Mouse (Mus musculus): ENCODE measurements at regions not wholly inside any gene's neighbourhood (a gene's known extent, or its start where the extent isn't known, plus 50 kb on each side); places are given as distances from the start of the nearest gene placed in this dataset.

DNA sequence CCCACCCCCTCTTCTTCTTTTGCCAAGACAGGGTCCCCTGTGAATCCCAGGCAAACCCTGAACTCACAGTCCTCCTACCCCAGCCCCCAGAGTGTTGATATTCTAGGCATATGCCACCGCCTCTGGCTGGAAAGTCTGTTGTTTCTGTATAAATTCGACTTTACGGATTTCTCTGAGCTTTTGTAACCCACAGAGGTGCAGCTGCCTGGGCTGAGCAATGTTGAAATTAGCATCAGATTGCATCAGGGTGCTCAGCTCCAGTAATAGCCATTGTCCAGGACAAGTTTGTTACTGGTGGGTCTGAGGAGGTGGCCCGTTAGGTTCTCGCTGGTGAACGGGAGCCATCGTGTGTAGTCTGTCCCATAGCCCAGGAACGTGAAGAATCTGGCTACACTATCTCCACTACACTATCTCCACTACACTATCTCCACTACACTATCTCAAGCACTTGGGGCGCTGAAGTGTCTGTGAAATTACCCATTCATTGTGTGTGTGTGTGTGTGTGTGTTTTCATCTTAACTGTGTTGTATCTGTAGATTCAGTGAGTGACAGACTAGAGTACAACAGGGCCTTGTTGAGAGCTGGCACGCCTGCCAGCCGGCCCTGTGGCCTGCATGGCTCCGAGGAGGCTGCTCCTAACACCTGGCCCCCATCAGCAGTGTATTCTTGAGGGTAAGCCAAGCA, 92.4 kb upstream of the Hnrnpk start:
- DNase-seq (ENCODE audit: low read depth in 2 of 2, low spot score in 2 of 2), result no peak

DNA sequence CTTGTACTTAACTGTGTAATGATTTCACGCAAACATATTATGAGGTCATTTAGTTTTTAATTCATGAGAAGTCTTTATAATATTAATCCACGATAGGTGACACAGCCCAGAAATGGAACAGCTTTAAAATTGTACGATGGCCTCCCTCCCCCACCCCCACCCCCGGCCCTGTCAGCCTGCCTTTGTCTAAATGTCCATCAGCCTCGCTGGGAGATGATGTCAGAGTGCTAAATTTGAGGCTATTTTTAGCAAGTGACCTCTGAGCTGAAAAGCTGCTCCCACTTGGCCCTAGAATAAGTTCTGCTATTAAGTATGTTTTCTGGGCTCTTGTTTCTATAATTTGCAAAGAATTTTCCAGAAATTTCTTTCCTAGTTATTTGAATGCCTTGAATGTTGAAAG, 91.6 kb upstream of the Hnrnpk start:
- DNase-seq (ENCODE audit: low read depth in 2 of 2, low spot score in 2 of 2), result no peak

DNA sequence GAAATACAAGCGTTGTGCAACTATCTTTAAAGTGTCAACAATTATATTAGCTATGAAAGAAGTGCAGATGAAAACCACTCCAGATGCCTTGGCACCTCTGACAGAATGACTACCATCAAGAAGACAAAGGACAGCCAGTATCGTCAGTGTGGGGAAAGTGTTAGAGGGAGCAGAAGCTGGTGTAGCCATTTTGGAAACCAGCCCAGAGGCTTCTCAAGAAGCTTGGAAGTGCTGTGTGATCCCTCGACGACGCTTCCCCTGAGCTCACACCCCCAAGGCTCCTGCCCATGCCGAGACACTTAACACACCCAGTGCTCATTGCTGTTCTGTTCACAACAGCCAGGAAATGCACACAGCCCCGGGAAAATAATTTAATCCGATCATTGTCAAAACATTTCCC, 87.7 kb upstream of the Hnrnpk start:
- DNase-seq (ENCODE audit: low read depth in 2 of 2, low spot score in 2 of 2), result no peak

DNA sequence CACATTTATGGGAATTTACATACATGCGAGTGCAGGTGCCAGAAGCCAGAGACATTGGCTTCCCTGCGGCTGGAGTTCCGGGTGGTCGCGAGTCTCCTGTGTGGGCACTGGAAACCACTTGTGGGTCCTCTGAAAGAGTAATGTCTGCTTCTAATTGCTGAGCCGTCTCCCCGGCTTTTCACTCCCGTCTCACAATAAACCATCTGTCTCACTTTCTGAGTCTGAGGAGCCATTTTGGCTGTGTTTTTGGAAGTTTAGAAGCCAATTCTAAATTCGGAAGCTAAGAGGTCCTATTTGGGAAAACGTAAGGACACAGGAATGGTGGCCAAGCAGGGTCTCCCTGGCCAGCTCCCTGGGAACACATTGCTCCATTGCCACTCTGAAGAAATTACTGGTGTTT, 81.9 kb upstream of the Hnrnpk start:
- no peak for DNase-seq (ENCODE audit: low read depth in 2 of 2, low spot score in 2 of 2)

DNA sequence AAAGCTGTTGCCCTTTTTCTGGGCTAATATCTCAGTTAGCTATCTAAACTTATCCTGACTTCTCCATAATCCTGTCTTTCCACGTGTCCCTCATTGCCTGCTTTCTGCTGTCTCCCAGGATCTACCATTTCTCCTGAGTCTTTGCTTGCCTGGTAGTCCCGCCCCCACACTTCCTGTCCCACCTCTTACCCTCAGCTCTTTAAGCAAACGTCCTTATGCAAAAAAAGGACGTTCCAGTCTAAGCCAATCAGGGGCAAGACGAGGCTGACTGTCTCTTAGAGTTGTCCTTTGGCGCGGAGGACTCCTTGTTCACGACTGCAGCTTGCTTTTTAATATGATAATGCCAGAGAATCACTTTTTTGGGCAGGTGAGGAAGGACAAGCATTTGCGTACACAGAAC, 79.6 kb upstream of the Hnrnpk start:
- no peak for DNase-seq (ENCODE audit: low read depth in 2 of 2, low spot score in 2 of 2)

DNA sequence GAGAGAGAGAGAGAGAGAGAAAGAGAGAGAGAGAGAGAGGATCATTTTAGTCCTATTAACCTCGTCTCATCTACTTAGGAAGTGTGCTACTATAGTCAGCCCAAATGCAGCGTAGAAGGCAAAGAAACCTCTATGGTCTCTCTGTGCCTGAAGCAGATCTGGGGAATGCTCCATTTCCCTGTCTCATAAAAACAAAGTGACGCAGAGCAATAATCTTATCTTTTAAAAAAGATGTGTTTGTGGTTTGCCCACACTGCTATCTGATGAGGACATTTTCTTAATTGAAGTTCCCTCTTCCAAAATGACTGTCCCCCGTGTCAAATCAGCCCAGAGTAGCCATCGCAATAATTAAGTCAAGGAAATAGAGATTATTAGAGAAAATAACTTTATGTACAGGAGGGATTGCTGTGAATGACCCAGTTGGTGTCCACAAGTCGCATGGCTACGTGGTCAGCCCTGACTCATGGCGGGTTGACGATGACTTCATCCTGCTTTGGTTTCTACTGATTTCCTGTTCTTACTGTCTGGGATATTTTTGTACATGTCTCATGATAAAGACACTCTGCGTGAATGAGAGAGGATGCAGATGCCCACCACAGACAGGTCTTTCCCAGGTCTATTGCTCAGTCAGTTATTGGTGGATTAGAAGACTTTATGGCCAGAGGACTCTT, 77.9 kb upstream of the Hnrnpk start:
- no peak for DNase-seq (ENCODE audit: low read depth in 2 of 2, low spot score in 2 of 2)

DNA sequence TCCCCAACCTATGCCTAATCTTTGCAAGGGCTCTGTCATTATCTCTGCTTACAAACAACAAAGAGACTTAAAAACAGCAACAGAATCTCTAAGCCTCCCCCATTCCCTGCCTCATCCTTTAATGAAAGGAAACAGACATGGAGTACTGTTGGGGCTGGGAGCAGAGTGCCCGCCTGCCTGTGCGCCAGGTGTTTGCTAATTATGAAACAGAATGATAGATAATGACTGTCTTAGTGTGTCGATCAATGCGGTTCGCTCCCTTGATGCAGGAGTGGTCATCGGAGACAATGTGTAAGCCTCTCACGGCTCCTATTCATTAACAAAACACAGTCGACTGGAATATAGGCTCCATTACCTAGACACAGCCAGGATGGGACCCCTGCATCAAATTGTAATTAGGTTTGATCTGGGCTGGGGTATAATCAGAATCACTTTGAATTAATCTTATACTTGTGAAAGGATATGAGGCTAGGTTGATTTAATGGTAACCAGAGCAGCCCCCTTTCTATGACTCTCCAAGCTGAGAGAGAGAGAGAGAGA, 77.3 kb upstream of the Hnrnpk start:
- no peak for DNase-seq (ENCODE audit: low read depth in 2 of 2, low spot score in 2 of 2)

DNA sequence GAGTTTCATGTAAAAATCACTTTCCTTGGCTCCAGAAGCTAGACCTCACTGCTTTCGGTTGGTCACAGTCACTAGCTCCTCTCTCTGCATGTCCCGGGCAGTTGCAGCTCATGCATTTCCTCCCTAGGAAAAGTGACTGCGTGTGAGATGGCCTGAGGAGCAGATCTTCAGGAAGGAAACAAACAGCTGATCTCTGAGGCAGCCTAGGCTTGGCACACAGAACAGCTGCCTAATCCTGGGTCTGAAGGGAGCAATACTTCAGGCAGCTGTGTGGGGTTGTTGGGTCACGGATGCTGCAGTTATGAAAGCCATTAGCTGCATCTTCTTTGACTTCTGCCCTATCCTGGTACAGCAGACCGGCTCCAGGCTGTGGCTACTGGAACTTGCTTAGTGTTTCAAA, 75.3 kb upstream of the Hnrnpk start:
- no peak for DNase-seq (ENCODE audit: low read depth in 2 of 2, low spot score in 2 of 2)

DNA sequence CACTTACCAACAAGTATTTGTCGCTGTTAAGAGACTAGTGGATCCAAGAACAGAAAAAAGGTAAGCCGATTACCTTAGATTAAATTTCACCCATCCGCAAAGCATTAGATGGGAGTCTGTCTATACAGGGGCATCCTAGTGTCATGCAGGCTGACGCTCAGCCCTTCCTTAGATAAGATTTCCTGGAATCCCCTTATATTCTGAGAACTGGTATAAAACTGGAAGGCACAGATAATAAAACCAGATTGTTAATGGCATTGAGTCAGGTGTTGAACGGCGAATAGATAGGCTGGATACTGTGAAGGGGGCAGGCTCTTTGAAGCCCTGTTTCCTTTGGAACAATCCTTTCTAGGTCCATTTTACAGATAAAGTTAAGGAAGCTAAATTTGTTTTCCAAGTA, 74.1 kb upstream of the Hnrnpk start:
- DNase-seq (ENCODE audit: low read depth in 2 of 2, low spot score in 2 of 2), result no peak

DNA sequence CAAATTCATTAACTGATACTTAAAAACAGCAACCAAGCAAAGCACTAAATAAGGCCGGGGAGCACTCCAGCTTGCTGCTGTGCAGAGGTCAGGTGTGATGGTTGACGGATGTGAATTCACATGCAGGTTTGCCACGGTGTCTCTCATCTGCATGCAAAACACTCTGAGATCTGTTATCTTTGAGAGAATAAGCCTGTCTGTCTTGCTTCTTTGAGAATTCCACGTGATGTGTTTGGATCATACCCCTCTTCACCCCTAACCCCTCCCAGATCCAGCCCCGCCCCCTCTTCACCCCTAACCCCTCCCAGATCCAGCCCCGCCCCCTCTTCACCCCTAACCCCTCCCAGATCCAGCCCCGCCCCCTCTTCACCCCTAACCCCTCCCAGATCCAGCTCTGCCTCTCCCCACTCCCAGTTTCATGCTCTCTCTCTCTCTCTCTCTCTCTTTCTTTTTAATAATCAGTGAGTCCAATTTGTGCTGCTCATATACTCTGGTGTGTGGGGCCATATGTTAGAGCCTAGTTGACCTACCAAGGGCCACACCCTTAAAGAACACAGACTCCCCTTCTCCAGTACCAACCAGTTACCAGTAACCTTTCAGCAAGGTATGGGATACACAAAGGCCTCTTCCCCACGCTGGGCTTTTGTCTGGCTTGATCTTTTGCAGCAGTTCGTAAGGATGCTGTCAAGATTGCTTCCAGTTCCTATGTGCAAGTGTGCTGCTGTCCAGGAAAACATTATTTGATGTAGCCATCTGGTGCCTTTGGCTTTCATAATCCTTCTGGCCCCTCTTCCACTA, 73.1 kb upstream of the Hnrnpk start:
- no peak for DNase-seq (ENCODE audit: low read depth in 2 of 2, low spot score in 2 of 2)

DNA sequence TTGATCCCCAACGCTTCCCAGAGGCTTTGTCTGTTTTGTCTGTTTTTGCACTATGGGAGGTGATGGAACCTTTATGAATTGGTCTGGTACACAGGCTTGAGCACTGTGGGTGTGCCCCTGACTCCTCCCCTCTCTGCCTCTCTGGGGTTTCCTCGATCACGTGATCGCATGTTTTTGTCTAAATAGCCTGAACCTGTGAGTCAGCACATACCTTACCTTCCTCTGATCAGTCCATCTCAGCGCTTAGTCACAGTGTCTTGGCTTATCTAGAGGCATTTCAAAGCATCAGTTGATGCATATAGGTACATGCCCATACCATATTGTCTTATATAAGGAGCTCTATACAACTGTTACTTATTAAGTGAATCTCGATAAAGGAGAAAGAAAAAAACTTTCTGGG, 72.4 kb upstream of the Hnrnpk start:
- DNase-seq (ENCODE audit: low read depth in 2 of 2, low spot score in 2 of 2), result no peak

DNA sequence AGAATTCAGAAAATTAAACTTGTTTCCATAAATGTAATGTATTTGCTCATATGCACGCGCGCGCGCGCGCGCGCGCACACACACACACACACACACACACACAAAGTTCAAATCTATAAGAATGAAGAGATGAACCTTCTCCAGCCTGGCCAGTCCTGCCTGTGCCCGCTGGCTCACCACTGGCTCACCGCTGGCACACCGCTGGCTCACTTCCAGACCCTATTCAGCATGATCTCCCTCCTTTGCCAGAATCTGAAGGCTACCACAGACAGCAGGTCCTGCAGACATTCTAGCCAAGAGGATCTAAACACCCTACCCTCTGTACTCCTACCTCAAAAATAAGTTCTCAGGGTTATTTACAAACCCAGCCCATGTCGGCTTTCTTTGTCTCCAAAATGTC, 69.3 kb upstream of the Hnrnpk start:
- no peak for DNase-seq (ENCODE audit: low read depth in 2 of 2, low spot score in 2 of 2)

DNA sequence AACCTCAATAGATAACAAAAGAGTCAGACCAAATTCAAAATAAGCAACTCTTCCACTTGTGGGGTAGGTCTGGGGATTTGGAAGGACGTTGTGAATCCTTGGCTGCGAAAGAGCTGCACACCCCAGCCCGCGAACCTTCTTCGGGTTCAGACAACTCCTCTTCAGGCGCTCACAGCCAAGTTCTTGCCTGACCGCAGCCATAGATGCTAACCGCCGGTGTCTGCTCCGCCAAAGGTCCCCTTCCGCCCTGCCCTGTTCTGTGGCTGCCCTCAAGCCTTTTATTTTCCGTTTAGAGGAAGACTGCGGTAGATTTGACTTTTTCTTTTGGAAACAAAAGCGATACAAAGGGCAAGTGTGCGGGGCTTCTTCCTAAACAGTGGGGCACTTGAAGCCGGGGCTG, 68.6 kb upstream of the Hnrnpk start:
- DNase-seq (ENCODE audit: low read depth in 2 of 2, low spot score in 2 of 2), result peak; percentile 12 to 19

DNA sequence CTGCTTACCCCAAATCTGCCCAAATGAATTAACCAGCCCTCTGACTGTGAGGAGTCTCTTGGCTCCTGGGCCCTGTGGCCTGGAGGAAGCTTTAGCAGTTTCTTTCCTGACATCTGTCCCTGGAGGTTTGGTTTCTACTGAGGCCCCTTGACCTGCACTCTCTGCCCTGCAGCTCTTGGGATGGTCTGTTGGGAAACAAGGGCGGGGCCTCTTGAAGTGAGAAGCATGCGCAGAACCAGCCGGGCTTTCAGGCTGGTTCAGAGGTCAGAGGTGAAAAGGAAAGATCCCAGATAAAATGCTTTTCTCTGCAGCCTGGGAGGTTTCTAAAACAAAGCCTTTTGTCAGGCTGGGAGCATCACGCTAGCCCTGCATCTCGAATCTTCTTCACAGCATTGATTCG, 66.6 kb upstream of the Hnrnpk start:
- DNase-seq (ENCODE audit: low read depth in 2 of 2, low spot score in 2 of 2), result no peak

DNA sequence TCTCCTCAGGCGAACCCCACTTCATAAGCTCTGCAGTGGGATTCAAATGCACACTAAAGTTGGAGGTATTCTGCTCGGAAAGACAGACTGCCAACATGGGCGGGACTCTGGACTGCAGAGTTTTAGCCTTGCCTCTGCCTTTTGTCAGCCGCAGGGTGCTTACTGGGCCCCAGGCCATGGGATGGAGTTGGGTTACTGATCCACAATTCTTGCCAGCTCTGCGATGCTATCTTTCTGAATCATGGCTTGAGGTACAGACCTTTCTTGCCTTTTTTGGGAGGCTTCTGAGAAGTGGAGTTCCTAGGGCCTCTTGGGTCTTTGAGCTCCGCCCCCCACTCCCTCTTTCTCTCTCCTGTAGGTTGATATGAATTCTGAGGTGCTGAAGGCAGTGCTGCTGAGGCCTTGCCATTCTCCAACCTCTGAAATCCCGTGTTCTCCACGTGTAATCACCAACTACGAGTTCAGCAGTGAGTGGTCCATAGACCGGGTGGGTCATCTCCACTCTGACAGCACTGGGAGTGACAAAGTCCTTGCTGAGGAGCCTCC, 64.0 kb upstream of the Hnrnpk start:
- no peak for DNase-seq (ENCODE audit: low read depth in 2 of 2, low spot score in 2 of 2)

DNA sequence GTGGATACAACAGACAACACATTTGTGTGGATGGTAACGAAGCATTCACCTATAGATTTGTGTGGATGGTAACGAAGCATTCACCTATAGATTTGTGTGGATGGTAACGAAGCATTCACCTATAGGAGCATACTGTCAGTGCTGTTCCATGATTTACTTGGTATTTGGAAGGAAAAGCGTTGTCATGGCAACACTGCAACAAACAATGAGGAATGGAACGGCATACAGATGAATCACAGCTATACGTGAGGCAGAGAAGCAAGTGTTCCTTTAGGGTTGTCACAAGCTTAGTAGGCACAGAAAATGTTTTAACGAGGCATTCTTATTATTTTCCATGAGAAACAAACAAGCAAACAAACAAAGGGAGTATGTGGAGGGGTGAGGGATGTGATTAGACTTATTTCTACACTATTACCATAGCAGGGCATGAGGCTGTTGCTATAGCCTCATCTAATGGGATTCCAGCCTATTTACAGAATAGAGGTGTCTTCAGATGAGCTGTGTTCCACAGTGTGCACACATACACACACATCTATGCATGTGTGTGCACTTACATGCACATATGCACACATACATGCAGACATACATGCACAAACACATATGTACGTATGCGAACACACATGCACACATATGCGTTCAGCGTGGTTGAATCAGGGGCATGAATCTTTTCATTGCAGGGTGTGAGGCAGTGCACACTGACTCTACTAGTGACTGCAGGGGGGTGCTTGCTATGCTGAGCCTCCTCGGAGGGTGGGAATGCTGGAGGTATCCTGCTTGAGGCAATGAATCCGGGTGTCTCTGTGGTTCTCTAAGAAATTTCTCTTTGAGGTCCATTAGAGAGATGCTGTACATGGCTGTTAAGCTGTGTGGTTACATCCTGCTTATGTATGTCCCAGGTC, 62.3 kb upstream of the Hnrnpk start:
- no peak for DNase-seq (ENCODE audit: low read depth in 2 of 2, low spot score in 2 of 2)

Measured in CD8-positive naive resting alpha-beta T cell, adult 2 months (primary cell).